Mouse (Mus musculus): ENCODE results near the gene Tbcel. TPM values are rescaled to one million over a fixed set of nuclear protein-coding genes. Genes with fewer than 3 reads are reported as not detected.

Tbcel gene
- polyA plus RNA-seq, 1 experiment, result 19.4 TPM

DNA sequence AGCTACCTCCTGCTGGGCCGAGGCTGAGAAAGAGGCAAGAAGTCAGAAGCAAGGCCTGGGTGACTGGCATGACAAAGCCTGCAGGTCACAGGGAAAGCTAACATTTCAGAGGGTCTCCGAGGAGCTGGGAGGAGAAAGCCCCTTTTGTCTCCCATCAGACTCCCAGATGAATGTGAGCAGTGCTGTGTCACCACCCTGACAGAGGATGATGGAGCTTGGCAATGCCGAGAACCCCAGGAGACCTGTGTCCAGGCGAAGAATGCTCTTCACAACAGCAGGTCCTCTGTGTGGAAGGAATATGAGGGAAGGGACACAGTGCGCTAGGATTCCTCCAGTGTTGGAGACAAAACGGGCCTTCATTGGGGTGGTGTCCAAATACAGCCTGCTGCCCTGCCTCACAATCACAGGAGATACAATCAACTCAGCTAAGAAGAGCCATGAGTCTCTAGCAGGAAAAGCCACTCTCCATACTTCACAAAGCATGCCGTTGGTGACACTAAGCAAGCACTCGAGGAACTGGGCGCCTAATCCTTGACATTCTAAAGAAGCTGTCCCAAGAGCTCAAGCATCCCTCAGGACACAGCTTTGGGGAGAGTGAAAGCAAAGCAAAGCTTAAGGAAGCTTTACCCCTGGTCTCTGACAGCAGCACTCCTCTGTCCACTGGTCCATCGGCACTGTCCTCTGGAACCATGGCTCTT lies 80.8 kb downstream of the Tbcel start:
- Histone ChIP-seq H3K27ac (ENCODE audit: insufficient read depth, low read depth, low read length) (no peak overlapping the region), H3K4me1 (ENCODE audit: control insufficient read depth, insufficient read depth, low read length) (peaks cover 7% of the 10 kb centered on the region; the same call in 1 of the 2 replicates), H3K4me3 (ENCODE audit: insufficient read depth, low read length) (no peak overlapping the region)
- TF ChIP-seq CTCF (IDR thresholded peaks at IDR 0.05; ENCODE audit: low read depth, low read length) (no peak), POLR2A (IDR thresholded peaks at IDR 0.05; ENCODE audit: borderline replicate concordance, low read depth, low read length) (no peak)

DNA sequence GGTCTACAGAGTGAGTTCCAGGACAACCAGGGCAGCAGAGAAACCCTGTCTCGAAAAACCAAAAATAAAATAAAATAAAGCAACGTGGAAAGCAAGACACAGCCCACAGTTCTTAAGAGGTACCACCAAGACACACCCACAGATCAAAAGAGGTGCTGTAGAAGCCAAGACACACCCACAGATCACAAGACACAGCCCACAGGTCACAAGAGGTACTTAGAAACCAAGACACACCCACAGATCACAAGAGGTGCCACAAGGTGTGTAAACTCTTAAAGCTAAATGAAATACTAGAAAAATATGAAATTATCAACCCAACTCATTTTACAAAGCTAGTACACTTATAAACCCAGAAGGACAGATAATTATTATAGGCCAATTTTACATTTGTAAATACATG lies 84.0 kb downstream of the Tbcel start:
- TF ChIP-seq POLR2A (IDR thresholded peaks at IDR 0.05; ENCODE audit: borderline replicate concordance, low read depth, low read length) (no peak), CTCF (IDR thresholded peaks at IDR 0.05; ENCODE audit: low read depth, low read length) (no peak)
- Histone ChIP-seq H3K27ac (ENCODE audit: insufficient read depth, low read depth, low read length) (no peak overlapping the region), H3K4me3 (ENCODE audit: insufficient read depth, low read length) (no peak overlapping the region)

DNA sequence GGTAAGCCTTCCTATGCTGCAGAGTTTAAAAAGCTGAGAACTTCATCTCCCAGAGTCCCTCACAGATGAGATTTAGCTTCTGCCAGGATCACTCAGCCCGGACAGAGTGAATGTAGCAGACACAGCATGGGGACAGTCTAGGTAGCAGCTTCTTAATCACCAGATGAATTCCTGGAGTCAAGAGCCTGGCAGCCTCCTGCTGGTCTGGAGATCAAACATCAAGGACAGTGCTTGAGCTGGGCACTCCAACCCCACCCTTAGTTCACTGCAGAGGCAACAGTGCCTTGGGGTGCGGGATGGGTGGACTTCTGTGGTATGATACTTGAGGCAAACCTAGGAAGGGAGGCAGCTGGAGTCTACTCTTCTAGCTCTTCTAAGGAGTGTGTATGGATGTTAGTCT lies 87.9 kb downstream of the Tbcel start:
- Histone ChIP-seq H3K27ac (ENCODE audit: insufficient read depth, low read depth, low read length) (no peak overlapping the region), H3K4me3 (ENCODE audit: insufficient read depth, low read length) (no peak overlapping the region), H3K4me1 (ENCODE audit: control insufficient read depth, insufficient read depth, low read length) (no peaks in the 10 kb centered on the region)
- TF ChIP-seq CTCF (IDR thresholded peaks at IDR 0.05; ENCODE audit: low read depth, low read length), result no peak
- no peak for TF ChIP-seq POLR2A (IDR thresholded peaks at IDR 0.05; ENCODE audit: borderline replicate concordance, low read depth, low read length)

More for the DNA sequence above, 84.0 kb downstream of the Tbcel start:
- peaks cover 7% of the 10 kb centered on the region; the same call in 1 of the 2 replicates for H3K4me1 ChIP-seq (ENCODE audit: control insufficient read depth, insufficient read depth, low read length)

DNA sequence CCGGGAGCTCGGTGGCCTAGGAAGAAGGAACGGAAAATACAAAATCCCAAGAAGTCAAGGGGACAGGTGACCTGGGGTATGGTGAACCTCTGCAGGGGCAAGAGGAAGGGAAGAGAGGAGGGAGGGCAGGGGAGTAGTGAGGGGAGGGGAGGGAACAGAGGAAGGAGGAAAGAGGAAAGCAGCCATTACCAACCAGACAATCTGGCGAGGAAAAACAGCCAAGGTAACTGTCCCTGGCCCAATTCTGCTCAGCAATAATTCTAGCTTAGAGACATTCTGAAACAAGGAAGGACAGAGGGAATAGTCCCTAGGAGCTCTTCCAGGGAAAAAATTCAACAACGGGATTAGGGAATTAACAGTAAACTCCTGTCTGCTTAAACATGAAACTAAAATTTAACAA lies 88.8 kb downstream of the Tbcel start:
- no peak overlapping the region for H3K27ac ChIP-seq (ENCODE audit: insufficient read depth, low read depth, low read length)
- no peak for TF ChIP-seq POLR2A (IDR thresholded peaks at IDR 0.05; ENCODE audit: borderline replicate concordance, low read depth, low read length)
- TF ChIP-seq CTCF (IDR thresholded peaks at IDR 0.05; ENCODE audit: low read depth, low read length), result no peak
- H3K4me3 ChIP-seq (ENCODE audit: insufficient read depth, low read length), result no peak overlapping the region
- no peaks in the 10 kb centered on the region for H3K4me1 ChIP-seq (ENCODE audit: control insufficient read depth, insufficient read depth, low read length)

DNA sequence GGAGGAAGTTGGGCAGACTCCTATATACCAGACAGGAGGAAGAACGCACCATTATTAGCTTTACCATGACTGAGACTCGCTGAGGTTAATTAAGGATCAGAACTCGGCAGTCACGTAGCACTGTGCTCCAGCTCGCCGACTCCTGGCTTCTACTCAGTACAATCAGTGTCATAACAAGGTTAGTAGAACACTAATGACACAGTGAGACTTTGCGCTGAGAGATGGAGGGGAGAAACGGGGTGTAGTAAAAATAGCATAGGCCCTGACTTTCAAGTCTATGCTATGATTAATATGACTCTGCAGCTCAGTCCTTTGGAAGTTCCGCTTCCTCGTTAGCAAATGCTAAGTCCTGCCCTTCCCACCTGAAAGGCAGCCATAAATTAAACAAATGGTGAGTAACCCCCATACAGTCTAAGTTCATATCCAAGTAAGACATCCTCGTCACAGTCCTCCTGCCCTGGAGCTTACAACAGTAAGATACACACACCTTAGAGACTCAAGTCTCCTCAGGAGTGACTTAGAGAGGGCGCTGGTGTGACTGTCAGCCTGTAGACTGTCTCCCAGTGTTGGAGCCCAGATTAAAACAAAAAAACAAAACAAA lies 90.2 kb downstream of the Tbcel start:
- TF ChIP-seq POLR2A (IDR thresholded peaks at IDR 0.05; ENCODE audit: borderline replicate concordance, low read depth, low read length) (no peak), CTCF (IDR thresholded peaks at IDR 0.05; ENCODE audit: low read depth, low read length) (no peak)
- no peak overlapping the region for H3K4me3 ChIP-seq (ENCODE audit: insufficient read depth, low read length)
- no peak overlapping the region for H3K27ac ChIP-seq (ENCODE audit: insufficient read depth, low read depth, low read length)
- H3K4me1 ChIP-seq (ENCODE audit: control insufficient read depth, insufficient read depth, low read length), result no peaks in the 10 kb centered on the region

DNA sequence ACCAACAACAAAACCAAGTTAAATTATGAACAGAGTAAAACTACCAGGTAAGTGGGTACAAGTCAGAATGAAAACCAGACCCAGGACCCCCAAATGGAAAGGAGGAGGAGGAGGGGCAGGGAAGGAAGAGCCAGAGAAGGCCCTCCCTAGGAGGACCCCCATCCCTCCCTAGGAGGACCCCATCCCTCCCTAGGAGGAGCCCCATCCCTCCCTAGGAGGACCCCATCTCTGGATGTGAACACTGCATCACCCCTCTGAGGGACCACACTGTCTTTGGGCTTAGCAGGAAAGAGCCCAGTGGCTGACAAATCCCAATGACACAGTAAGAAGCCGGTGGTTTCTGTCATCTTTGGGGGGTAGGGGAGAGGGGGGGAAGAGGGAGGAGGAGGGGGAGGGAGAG lies 92.4 kb downstream of the Tbcel start:
- Histone ChIP-seq H3K4me3 (ENCODE audit: insufficient read depth, low read length) (no peak overlapping the region), H3K4me1 (ENCODE audit: control insufficient read depth, insufficient read depth, low read length) (no peaks in the 10 kb centered on the region), H3K27ac (ENCODE audit: insufficient read depth, low read depth, low read length) (no peak overlapping the region)
- no peak for TF ChIP-seq POLR2A (IDR thresholded peaks at IDR 0.05; ENCODE audit: borderline replicate concordance, low read depth, low read length)
- no peak for TF ChIP-seq CTCF (IDR thresholded peaks at IDR 0.05; ENCODE audit: low read depth, low read length)

DNA sequence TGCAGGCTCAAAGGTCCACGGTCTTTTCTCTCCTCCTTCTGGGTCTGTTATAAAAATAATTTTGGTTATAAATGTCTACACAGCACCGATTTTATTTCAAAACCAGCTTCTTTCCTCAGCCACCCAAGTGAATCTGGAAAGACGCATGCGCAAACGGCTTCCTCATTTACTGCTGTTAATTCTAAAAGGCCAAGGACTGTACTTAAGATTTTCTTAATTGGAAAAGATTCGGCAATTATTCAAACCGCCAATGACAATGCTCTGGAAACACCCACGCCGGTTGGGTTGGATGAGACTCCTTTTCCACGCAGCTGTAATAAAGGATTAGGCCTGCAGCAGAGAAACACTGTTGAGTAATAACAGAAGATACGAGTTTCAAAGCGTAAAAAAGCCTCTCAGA lies 94.3 kb downstream of the Tbcel start:
- Histone ChIP-seq H3K4me3 (ENCODE audit: insufficient read depth, low read length) (no peak overlapping the region), H3K4me1 (ENCODE audit: control insufficient read depth, insufficient read depth, low read length) (no peaks in the 10 kb centered on the region), H3K27ac (ENCODE audit: insufficient read depth, low read depth, low read length) (no peak overlapping the region)
- TF ChIP-seq POLR2A (IDR thresholded peaks at IDR 0.05; ENCODE audit: borderline replicate concordance, low read depth, low read length) (no peak), CTCF (IDR thresholded peaks at IDR 0.05; ENCODE audit: low read depth, low read length) (no peak)

DNA sequence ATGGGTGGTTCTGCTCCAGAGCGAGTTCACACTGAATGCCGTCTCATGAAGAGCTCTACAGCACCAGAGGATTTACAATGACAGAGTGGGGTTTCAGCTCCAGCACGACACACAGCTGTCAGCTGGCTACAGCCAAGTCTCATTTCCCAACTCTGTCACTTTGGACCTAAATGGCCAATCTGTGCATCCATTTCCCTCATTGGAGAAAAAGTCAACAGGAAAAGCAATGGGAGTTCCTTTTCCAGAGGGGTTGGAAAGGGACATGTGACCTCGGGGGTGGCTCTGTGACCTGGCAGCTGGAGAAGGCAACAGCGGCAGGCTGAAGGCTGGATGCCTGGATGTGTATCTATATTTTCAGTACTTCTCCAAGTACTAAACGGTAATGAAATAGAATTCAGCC lies 96.3 kb downstream of the Tbcel start:
- no peak overlapping the region for H3K27ac ChIP-seq (ENCODE audit: insufficient read depth, low read depth, low read length)
- H3K4me3 ChIP-seq (ENCODE audit: insufficient read depth, low read length), result no peak overlapping the region
- TF ChIP-seq CTCF (IDR thresholded peaks at IDR 0.05; ENCODE audit: low read depth, low read length) (no peak), POLR2A (IDR thresholded peaks at IDR 0.05; ENCODE audit: borderline replicate concordance, low read depth, low read length) (no peak)
- no peaks in the 10 kb centered on the region for H3K4me1 ChIP-seq (ENCODE audit: control insufficient read depth, insufficient read depth, low read length)

DNA sequence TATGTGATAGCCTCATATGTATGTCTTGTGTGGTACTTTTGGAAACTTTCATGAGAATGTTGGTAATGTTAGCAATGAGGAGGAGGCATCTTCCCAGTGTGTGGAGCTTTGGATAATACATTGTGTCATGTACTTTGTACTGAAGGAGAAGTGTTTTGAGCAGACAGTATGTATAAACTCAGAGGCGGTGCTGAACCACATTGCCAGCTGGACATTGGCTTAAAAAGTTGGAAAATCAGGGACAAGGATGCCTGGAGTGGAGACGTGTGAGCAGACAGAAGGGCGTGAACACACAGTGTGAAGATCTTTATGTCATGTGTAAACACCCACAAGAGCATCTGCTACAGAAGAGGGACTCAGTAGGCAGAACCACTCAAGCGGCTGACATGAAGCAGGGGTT lies 101.9 kb downstream of the Tbcel start:
- TF ChIP-seq CTCF (IDR thresholded peaks at IDR 0.05; ENCODE audit: low read depth, low read length) (no peak), POLR2A (IDR thresholded peaks at IDR 0.05; ENCODE audit: borderline replicate concordance, low read depth, low read length) (no peak)
- Histone ChIP-seq H3K27ac (ENCODE audit: insufficient read depth, low read depth, low read length) (no peak overlapping the region), H3K4me3 (ENCODE audit: insufficient read depth, low read length) (no peak overlapping the region), H3K4me1 (ENCODE audit: control insufficient read depth, insufficient read depth, low read length) (no peaks in the 10 kb centered on the region)

DNA sequence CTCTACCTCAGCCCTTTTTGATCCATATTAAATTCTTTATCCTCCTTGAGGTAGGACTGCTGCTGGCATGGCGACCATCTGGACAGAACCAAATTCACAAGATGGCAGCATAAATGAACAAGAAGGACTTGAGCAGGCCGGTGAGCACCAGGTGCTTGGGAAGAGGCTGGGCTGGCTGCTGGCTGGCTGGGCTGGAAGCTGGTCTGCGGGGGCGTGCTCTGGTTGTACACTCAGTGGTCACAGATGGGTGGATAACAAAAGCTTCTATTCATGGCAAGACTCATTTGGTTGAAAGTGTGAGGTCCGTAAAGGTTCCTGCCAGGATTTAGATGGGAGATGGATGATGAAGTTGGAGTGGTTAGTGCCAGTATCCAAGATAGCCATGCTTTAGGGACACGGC lies 106.1 kb downstream of the Tbcel start:
- Histone ChIP-seq H3K4me1 (ENCODE audit: control insufficient read depth, insufficient read depth, low read length) (no peaks in the 10 kb centered on the region), H3K27ac (ENCODE audit: insufficient read depth, low read depth, low read length) (no peak overlapping the region), H3K4me3 (ENCODE audit: insufficient read depth, low read length) (no peak overlapping the region)
- TF ChIP-seq CTCF (IDR thresholded peaks at IDR 0.05; ENCODE audit: low read depth, low read length) (no peak), POLR2A (IDR thresholded peaks at IDR 0.05; ENCODE audit: borderline replicate concordance, low read depth, low read length) (no peak)
